Mouse (Mus musculus) lung, embryonic 14.5 days (tissue): ENCODE measurements around the gene Vhl. TPM values are rescaled to one million over a fixed set of nuclear protein-coding genes. Genes with fewer than 3 reads are reported as not detected.

Experiments
- ATAC-seq: fragments of 200-750 bp; cut with Nextera tagmentation; 2 replicates; pipeline ENCODE4 v1.8.0; 2017; ENCODE audit warnings: mild to moderate bottlenecking, moderate TSS enrichment, moderate library complexity; ENCODE audit not compliant: insufficient read depth
- DNase-seq: peaks from one replicate; pipeline ENCODE4 v3.0.0-alpha.2; 2015
- H3K27ac ChIP-seq: fragments of 300-500 bp; sonication (generic); 2 replicates; pipeline ENCODE4 v1.5.1; 2014; ENCODE audit warnings: low read depth, mild to moderate bottlenecking, moderate library complexity
- H3K27me3 ChIP-seq: fragments of 300-500 bp; sonication (generic); 2 replicates; pipeline ENCODE4 v1.6.1; 2014; ENCODE audit warnings: low read length, control low read depth; ENCODE audit not compliant: insufficient read depth
- H3K36me3 ChIP-seq: fragments of 300-500 bp; sonication (generic); 2 replicates; pipeline ENCODE4 v1.6.1; 2014; ENCODE audit warnings: control low read depth; ENCODE audit not compliant: insufficient read depth
- H3K4me1 ChIP-seq: fragments of 300-500 bp; sonication (generic); 2 replicates; pipeline ENCODE4 v1.6.1; 2014; ENCODE audit warnings: antibody characterized with exemption, control low read depth; ENCODE audit not compliant: insufficient read depth
- H3K4me2 ChIP-seq: fragments of 300-500 bp; sonication (generic); 2 replicates; pipeline ENCODE4 v1.6.1; 2014; ENCODE audit warnings: mild to moderate bottlenecking
- H3K4me3 ChIP-seq: fragments of 300-500 bp; sonication (generic); 2 replicates; pipeline ENCODE4 v1.5.1; 2014; ENCODE audit warnings: low read depth, low read length
- H3K9ac ChIP-seq: fragments of 300-500 bp; sonication (generic); 2 replicates; pipeline ENCODE4 v1.6.1; 2014
- H3K9me3 ChIP-seq: fragments of 300-500 bp; sonication (generic); 2 replicates; pipeline ENCODE4 v1.6.1; 2016; ENCODE audit warnings: low read depth, low read length, control low read depth
- CTCF ChIP-seq: IDR thresholded peaks from 2 replicates; pipeline ENCODE4 v1.5.1; 2016; ENCODE audit warnings: antibody characterized with exemption, low read depth
- WGBS: fragments of 180-500 bp; shearing (Covaris S2); extraction: QIAGEN DNeasy Blood & Tissue Kit; methylation state at CpG from one replicate; pipeline ENCODE4 v1.1.7; 2014; 5-methylcytosine and 5-hydroxymethylcytosine counted together
- polyA plus RNA-seq: library from polyadenylated mRNA; unstranded; fragments of >200 nt; fragmentation: Nextera tagmentation; extraction: Ambion mirVana; gene quantifications from 2 replicates; pipeline ENCODE4 v1.2.1, GENCODE M21; 2014

The Vhl gene
- polyA plus RNA-seq, 1 experiment from 2014 or later, result 42.2 TPM

GRCm38 (mm10) chr6:113608871-113609270 is 14.9 kb upstream of the Vhl start:
- Histone ChIP-seq H3K9me3 (no peaks in the 10 kb centered on the region), H3K4me1 (no peaks in the 10 kb centered on the region; the same call in 1 of the 2 replicates), H3K27ac (no peak overlapping the region), H3K4me3 (no peak overlapping the region), H3K9ac (no peak overlapping the region), H3K4me2 (no peak overlapping the region), H3K36me3 (peaks cover 15% of the 10 kb centered on the region), H3K27me3 (no peaks in the 10 kb centered on the region)
- 68% methylated on average over 6 of the region's 6 CpGs for WGBS
- ATAC-seq, result no peak
- TF ChIP-seq CTCF, result no peak
- DNase-seq, result no peak

GRCm38 (mm10) chr6:113609293-113609692 is 14.5 kb upstream of the Vhl start:
- no peak overlapping the region for H3K4me2 ChIP-seq
- H3K27ac ChIP-seq, result no peak overlapping the region
- no peaks in the 10 kb centered on the region for H3K27me3 ChIP-seq
- DNase-seq, result no peak
- H3K9me3 ChIP-seq, result no peaks in the 10 kb centered on the region
- H3K9ac ChIP-seq, result no peak overlapping the region
- no peaks in the 10 kb centered on the region; the same call in 1 of the 2 replicates for H3K4me1 ChIP-seq
- H3K36me3 ChIP-seq, result peaks cover 19% of the 10 kb centered on the region
- no peak for ATAC-seq
- WGBS, result 86% methylated on average over 7 of the region's 7 CpGs
- no peak for TF ChIP-seq CTCF
- H3K4me3 ChIP-seq, result no peak overlapping the region

- Histone ChIP-seq H3K36me3 (peaks cover 46% of the 10 kb centered on the region), H3K27me3 (no peaks in the 10 kb centered on the region), H3K4me3 (no peak overlapping the region), H3K9me3 (no peaks in the 10 kb centered on the region), H3K9ac (no peak overlapping the region), H3K27ac (no peak overlapping the region), H3K4me2 (no peak overlapping the region), H3K4me1 (no peaks in the 10 kb centered on the region)
- no peak for ATAC-seq
- DNase-seq, result no peak
- no peak for TF ChIP-seq CTCF
- 85% methylated on average over 8 of the region's 8 CpGs for WGBS
Measured at GRCm38 (mm10) chr6:113612258-113612969, 11.3 kb upstream of the Vhl start.

- no peak for TF ChIP-seq CTCF
- no peak for ATAC-seq
- DNase-seq, result no peak
- Histone ChIP-seq H3K4me1 (no peaks in the 10 kb centered on the region), H3K27me3 (no peaks in the 10 kb centered on the region), H3K9me3 (no peaks in the 10 kb centered on the region), H3K4me3 (no peak overlapping the region), H3K4me2 (no peak overlapping the region), H3K9ac (no peak overlapping the region), H3K27ac (no peak overlapping the region), H3K36me3 (peaks cover 57% of the 10 kb centered on the region)
- WGBS, result 94% methylated on average over 7 of the region's 7 CpGs
Measured at GRCm38 (mm10) chr6:113614152-113614551, 9.6 kb upstream of the Vhl start.

- TF ChIP-seq CTCF, result no peak
- Histone ChIP-seq H3K27ac (no peak overlapping the region), H3K4me1 (no peaks in the 10 kb centered on the region), H3K9ac (no peak overlapping the region), H3K27me3 (no peaks in the 10 kb centered on the region), H3K4me2 (no peak overlapping the region), H3K36me3 (peaks cover 57% of the 10 kb centered on the region), H3K4me3 (no peak overlapping the region), H3K9me3 (no peaks in the 10 kb centered on the region)
- ATAC-seq (no peak), DNase-seq (no peak)
- WGBS, result 97% methylated on average over 8 of the region's 8 CpGs
Measured at GRCm38 (mm10) chr6:113614997-113615396, 8.8 kb upstream of the Vhl start.

GRCm38 (mm10) chr6:113615489-113615888 is 8.3 kb upstream of the Vhl start:
- no peak overlapping the region for H3K27ac ChIP-seq
- H3K4me1 ChIP-seq, result no peaks in the 10 kb centered on the region
- no peak for ATAC-seq
- H3K9ac ChIP-seq, result no peak overlapping the region
- peaks cover 53% of the 10 kb centered on the region for H3K36me3 ChIP-seq
- DNase-seq, result no peak
- no peaks in the 10 kb centered on the region for H3K9me3 ChIP-seq
- no peak for TF ChIP-seq CTCF
- 92% methylated on average over 4 of the region's 4 CpGs for WGBS
- H3K4me2 ChIP-seq, result no peak overlapping the region
- H3K27me3 ChIP-seq, result no peaks in the 10 kb centered on the region
- no peak overlapping the region for H3K4me3 ChIP-seq

- peak overlapping the region; percentile 46; the same call in 1 of the 2 replicates for H3K27ac ChIP-seq
- H3K4me3 ChIP-seq, result peak overlapping the region; percentile 76
- no peaks in the 10 kb centered on the region for H3K4me1 ChIP-seq
- WGBS, result 69% methylated on average over 5 of the region's 5 CpGs
- DNase-seq, result no peak
- TF ChIP-seq CTCF, result no peak
- peak overlapping the region; percentile 67; the same call in 1 of the 2 replicates for H3K9ac ChIP-seq
- H3K36me3 ChIP-seq, result peaks cover 16% of the 10 kb centered on the region
- peak overlapping the region; percentile 84 for H3K4me2 ChIP-seq
- no peaks in the 10 kb centered on the region for H3K9me3 ChIP-seq
- no peaks in the 10 kb centered on the region for H3K27me3 ChIP-seq
- ATAC-seq, result no peak
Measured at GRCm38 (mm10) chr6:113623386-113623785, 373 bp upstream of the Vhl start.
